Mouse (Mus musculus) 3134 (cell line): ENCODE results near the gene Erh.
A peak's percentile ranks its signal among the peaks of the same experiment; 100 is the strongest.

Experiments
- DNase-seq: peaks from one replicate; pipeline ENCODE4 v3.0.0-alpha.2; 2011; ENCODE audit warnings: low spot score; ENCODE audit not compliant: insufficient read length; ENCODE audit errors: extremely low read depth

Erh gene

DNA sequence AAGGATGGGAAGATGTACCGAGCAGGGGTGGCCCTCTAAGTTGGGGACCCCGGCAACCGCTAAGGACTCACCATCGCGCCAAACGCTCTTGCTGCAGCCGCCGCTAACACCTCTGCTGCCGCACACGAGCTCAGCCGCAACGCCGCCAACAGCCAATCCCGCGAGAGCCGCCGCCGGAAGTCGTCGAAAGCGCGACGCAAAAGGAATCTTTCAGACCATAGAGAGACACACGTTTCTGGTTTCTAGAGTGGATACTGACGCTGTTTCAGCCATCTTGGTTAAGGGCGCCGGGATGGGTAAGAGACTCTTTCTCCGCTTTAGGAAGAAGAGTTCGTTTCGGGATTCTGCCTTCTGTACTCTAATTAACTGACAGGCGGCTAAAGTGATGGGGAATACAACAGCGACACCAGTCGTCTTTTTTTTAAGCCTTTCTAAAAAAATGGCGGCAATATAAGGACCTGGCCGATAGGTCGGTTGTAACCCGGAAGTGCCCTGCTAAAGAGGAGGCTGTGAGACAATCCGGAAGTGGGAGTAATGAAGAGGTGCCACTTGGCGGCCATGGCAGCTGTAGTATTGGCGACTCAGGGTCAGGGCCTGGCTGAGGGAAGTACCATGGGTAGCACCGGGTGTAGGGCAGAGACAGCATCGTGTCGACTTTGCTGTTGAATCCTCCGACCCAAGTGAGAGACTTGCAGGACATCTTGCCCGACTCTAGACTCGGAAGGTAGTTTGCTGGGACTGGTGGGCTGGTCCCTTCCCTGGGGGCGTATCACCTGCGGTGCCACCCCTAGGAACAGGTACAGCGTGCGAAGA is at the start of gene Erh, which contains the start of gene Slc39a9:
Erh (minus strand) TSS at position 649 of the 813 bp plus-strand sequence.
Slc39a9 (plus strand) TSS at position 191 of the 813 bp plus-strand sequence.
- DNase-seq, result peak; percentile 93

DNA sequence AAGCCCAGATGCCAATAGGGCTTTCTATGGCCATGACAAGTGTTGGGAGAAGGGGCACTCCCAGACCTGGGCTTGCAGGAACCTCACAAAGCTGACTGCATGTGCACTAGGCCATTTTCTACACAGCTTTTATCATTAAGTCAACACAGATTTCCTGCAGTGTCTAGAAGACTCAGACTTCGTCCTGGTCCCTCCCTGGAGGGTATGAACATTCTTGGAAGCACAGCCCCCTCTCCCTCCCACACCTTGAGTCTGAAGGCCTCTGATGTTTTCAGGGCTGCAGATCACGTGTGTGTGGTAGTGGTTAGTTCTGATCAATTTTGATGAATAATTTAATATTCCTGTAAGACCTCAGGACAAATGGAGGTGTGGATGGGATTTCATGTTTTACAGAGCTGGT is 49.6 kb upstream of the Erh start:
- no peak for DNase-seq

DNA sequence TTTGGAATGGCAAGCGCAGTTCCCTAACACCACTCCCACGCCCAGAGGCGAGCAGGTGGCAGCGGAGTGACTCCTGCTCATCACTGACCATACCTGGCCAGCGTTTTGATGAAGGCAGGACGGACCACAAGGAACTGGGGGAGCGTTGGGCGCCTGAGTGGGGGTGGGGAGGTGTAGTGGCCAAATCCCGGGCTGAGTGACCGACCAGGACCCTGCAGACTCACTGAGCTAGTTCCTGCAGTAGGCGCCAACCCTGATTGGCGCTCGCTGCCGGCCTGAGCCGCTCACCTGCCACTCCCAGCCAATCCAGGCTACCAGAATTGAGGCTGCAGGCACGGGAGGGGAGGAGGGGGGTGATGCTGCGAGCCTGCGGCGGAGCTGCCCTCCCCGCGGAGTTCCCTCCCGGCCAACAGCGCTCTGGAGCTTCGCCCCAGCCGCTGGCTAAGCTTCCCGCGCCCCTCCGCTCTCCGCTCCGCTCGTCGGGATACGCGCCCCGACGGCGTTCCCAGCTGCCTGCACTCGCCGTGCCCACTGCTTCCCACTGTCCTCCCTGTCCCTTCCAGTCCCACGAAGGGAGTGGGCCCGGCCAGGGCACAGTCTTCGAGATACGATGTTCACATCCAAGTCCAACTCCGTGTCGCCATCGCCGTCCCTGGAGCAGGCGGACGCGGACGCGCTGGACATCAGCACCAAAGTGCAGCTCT is 48.3 kb upstream of the Erh start, which contains the start of gene Plekhd1:
Plekhd1 (plus strand) TSS at position 323 of the 704 bp plus-strand sequence.
- no peak for DNase-seq

DNA sequence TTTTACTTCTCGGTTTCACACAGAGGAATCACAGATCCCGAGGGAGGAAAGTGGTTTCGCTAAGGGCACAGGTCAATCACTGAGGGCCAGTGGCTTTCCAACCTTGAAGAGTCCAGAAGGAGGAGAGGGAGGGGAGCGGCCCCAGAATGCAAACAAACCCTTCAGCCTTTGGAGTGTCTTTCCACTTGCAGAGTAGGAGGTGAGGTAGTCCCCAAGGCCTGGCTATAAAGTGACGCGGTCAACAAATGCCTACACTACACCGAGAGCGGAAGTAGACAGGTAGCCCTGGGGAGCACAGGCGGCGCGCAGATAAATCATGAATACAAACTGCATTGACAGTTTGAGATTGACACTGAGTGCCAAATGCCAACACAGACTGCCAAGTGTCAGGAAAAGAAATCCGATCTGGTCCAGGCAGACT is 47.5 kb upstream of the Erh start:
- no peak for DNase-seq

DNA sequence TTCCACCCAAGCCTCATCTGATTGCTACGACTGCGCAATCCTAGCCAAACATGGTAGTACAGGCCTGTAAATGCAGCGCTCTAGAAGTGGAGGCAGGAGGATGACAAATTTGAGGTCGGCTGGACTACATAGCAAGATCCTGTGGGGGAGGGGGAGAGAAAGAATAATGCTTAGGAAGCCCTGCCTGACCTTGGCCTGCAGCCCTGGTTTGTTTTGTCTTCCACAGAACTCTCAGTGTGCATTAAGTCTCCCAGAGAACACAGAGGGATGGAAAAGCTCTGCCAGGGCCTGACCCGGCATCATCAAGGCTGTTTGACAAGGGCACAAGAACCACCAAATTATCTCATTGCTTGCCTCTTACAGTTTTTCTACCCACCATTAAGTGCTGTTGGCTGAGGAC is 45.6 kb upstream of the Erh start:
- DNase-seq, result no peak

DNA sequence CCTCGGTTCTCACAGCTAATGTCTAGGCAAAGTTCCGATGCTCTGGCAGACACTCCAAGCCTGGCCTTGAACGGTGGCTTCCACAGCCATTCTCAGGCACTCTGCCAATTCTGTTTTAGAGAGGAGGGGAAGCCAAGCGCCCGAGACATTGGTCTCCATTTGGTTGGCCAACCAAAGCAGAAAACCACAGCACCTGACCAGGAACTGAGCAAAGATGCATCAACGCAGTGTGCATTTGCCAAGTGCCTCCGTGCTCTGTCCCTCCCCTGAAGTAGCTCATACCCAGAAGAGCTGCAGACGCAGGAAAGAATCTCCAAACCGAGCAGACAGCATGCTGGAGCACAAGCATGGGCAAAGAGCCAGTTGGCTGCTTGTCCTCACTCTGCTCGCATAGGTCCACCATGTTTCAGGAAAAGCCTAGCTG is 43.7 kb upstream of the Erh start:
- no peak for DNase-seq

DNA sequence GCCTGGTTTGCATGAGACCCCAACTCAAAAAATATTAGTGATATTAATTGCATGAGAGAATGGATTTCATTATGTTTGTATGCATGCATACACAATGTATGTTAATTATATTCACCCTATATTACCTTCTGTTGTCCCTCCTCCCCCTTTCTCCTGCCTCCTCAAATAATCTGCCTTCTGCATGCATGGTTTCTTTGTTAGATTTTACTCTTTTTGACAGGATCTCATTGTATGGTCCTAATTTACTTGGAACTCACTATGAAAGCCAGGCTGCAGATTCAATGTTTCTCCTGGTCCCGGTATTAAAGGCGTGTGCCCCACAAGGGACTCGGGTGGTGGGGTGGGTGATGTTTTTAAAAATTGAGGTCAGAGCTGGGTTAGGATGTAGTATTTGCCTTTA is 40.2 kb upstream of the Erh start:
- DNase-seq, result no peak

DNA sequence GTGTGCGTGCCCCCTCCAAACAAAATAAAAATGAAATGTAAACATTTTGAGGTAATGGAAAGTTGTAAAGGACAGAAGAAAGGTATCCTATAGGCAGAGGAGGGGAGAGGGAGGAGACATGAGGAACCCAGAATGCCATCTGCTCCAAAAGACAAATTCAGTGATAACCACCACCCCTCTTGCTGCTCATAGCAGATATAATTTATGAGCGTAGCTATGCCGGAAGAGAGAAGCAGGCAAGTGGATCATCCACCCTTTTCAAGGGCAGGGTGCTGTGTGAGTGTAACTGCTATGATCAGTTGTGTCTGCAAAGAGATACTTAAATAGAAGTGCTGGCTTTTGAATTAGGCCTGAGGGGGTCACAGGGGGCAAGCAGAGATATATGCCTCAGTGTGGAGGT is 39.4 kb upstream of the Erh start:
- no peak for DNase-seq

DNA sequence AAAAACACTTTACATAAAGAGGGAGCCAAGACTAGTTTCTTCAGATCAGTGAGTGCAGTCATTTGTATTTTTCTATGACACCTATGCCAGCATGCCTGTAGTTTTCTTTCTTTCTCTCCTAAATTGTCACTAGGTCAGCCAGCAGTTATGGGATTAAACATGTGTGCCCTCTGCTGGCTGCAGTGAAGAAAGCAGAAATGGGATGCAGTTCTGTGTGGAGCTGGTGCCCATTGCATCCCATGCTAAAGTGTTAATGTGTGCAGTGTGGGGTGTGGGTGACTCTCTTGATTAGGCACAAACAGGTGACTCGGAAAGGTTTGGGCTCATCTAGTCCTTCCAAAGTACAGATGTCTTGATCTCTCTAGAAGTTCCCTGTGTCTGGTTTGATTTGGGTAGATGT is 37.2 kb upstream of the Erh start:
- DNase-seq, result no peak

DNA sequence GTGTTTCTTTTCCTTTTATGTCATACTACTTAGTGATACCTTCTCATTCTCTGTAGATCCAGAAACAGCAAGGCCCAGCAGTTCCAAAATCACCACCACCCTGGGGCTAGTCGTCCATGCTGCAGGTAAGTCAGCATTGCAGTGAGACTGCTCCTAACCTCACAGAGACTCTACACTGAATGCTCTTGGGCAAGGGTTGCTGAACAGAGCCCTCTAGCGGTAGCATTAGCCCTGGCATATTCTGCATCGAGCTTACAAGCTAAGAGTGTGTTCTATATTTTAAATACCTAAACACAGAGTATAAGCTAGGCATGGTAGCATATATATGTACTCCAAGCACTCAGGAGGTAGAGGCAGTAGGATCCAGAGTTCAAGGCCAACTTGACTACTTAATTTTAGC is 29.0 kb upstream of the Erh start:
- DNase-seq, result no peak

DNA sequence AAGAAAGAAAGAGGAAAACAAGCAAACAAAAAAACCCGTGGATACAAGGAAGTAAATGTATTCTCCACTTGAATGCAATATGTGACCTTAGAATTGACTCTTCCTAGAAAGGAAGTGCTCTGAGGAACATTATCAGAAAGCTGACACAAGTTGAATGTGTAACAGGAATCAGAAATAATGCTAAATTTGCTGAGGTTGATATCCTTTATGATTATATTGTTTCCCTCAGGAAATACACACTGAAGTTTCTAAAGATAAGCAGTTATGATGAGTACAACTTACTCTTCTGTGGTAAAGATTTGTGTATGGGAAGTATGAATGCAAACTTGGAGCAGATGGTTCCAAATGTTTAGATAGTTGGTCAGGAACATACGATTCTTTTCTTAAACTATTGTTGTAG is 24.2 kb upstream of the Erh start:
- DNase-seq, result no peak

DNA sequence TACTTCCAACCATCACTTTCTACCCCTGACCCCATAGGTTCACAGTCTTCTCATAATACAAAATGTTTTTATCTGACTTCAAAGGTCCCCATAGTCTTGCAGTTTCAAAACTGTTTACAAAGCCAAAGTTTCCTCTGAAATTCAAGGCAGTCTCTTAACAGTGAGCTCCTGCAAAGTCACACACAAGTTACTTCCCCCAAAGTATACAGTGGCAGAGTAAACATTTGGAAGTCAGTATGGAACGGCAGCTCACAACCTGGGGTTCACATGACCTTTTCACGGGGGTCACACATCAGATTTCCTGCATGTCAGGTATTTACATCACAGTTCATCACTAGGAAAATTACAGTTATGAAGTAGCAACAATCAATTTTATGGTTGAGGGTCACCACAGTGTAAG is 19.8 kb upstream of the Erh start:
- DNase-seq, result no peak

DNA sequence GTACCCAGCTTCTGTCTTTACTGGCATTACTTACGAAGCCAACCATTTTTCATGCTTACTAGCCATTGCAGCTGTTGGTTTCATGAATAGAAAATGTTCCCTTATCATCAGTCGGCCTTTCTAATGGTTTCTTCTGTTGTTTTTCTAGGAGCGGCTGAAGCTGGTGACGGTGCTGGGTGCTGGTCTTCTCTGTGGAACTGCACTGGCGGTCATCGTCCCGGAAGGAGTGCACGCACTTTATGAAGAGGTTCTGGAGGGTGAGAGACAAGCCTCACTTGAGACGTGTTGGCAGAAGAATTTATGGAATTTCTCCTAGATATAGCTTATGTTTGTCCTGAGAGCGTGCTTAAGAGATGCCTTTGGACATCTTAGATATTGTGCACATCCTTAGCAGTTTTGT is 18.2 kb upstream of the Erh start:
- DNase-seq, result no peak

DNA sequence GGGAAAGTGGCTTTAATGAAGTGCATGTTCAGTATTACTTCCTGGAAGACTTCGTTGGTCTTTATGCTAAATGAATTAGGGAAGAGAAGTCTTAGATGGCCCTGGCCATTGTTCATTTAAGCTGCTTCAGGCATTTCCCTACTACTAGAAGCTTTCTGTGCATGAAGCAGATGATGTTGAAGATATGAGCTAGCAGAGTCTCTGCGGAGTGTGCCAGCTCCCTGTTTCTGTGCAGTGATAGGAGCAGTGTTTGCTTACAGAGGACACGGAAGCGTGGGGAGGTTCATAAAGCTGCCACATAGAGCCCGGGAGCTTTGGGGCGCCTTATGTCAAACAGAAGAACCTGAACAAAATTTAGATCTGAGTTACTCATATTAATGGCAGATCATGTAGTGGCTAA is 14.5 kb upstream of the Erh start:
- DNase-seq, result no peak

DNA sequence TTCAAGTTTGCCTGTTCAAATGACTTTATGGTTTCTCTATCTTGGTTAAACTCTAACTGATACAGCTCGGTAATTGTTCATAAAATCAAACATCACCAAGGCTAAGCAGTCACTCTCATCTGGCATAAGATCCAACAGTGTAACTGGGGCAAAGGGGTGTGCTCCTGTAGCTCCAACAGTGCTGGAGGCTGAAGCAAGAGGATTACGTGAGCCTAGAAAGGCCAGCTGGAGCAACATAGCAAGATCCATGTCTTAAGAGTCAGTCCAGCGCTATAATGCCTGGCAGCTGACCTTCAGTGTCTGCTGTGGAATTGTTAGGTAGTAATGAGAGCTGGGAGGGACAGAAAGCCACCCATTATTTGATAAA is 10.5 kb upstream of the Erh start:
- no peak for DNase-seq

DNA sequence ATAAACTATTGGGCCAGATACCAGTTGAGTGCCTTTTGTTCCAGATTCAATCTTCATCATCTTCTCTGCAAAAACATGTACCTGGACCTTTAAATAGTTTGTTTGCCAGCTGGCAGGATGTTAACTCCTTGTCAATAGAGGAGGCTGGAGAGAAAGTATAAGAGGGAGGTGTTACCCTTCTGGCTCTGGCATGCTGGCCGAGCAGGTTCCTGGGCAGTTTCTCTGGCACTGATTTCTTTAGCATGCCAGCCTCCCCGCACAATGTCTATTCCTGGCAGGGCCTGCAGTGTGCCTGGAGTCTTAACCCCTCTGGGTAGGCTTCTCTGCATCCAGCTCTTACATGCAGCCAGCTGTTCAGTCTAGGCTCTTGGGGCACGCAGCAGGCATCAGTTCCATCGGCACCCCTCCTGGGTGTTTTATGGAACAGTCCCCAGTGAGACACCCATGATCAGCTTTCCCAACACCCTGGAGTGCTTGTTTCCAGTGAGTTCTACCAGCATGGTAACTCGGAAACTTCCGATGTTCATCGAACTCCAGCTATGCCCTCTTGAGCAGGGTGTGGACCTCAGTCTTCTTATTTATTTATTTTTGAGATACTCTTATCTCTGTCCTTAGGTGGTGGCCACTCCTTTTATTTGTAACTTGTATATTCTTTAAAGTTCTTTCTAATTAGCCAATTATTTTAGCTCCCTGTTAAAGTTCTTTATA is 10.0 kb upstream of the Erh start:
- no peak for DNase-seq

DNA sequence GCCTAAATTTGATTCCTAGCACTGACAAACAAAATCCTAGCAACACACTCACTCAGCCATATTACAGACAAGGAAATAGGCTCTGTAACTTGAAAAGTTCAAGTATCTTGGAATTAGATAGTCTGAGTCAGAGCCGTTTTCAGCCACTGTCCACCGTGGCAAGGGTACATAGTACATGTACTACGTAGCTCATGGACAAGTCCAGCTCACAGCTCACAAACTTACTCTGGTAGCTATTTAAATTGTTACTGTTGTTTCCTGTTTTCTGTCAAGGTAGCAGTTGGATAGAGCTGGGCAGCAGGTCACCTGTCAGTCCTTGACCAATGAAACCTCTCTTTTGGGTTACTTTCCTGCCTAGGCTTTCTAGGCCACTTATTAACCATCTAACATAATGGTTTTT is 2.2 kb upstream of the Erh start:
- no peak for DNase-seq

DNA sequence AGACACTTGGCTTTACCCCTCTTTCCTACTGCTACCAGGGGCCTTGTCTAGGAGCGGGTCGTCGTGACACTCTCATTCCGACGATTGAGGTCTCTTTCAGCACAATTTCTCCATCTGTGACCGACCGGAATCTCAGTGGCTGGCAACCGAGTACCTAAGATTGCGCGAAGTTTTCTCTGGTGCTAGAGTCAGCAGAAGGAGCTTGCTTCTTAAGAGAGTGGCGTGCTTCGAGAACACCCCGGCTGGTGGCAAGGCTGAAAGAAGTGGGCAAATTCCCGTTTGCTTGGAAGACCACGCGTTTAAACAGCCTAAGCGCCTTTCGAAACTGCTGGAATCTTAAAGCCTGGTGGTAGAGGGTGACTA is 346 bp upstream of the Erh start:
- no peak for DNase-seq

DNA sequence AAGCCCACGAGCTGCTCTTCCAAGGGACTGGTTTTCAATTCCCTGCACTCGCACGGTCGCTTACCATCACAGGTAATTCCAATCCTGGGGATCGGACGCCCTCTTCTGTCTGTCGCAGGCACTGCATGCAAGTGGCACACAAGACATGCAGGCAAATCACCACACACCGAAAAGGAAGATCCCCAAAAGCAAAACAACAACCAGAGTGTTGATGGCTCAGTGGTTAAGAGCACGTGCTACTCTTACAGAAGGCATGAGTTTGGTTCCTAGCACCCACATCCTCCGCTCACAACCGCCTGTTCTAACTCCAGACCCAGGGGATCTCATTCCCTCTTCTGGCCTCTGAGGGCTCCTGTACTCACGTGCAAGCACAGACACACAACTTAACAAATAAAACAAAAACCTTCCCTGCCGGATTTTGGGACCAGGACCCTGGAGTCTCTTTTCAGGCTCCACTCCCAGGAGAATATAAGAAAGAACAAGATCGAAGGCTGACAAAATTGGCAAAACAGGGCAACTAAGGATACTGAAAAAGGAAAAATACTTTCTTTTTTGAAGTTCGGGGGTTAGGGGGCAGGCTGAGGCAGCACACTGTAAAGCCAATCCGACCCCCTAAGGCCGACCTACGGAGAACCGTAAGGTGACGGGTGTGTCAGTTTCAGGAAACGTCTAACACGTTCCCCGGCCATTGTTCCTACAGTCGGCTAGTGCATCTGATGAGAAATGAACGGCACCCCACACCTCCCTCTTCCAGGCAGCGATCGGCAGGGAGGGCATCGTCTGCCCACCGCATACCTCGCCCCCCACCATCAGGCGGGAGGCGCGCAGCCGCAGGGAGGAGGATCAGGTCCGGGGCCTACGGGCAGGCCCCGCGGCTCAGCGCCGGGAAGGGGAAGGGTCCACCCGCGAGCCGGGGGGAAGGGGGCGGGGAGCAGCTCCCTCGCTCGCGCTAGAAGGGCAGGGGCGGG is 1.1 kb downstream of the Erh start:
- DNase-seq, result peak; percentile 60

DNA sequence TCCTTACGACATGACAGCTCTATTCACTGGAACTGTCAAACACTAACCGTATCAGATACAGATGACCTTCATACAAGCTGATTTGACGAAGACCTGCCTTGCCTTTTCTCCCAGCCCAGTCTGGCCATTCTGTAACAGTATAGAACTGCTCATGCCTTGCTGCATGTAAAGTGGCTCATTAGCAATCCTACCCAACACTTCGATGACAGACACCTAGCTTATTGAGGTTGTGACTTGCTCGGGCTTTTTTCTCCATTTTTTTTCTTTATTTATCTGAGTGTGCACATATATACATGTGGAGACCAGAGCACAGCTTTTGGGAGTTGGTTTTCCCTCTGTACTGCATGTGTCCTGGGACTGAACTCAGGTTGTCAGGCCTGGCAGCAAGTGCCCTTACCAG is 12.4 kb downstream of the Erh start:
- no peak for DNase-seq
